Mouse (Mus musculus): Measurements from ENCODE around the gene Ddx23. TPM values are rescaled to one million over a fixed set of nuclear protein-coding genes. Genes with fewer than 3 reads are reported as not detected.

Ddx23 gene
- 100 to 1,000 TPM in 1 of 2 experiments, 10 to 100 TPM in 1; 97.7 to 139 TPM for total RNA-seq (2023)

DNA sequence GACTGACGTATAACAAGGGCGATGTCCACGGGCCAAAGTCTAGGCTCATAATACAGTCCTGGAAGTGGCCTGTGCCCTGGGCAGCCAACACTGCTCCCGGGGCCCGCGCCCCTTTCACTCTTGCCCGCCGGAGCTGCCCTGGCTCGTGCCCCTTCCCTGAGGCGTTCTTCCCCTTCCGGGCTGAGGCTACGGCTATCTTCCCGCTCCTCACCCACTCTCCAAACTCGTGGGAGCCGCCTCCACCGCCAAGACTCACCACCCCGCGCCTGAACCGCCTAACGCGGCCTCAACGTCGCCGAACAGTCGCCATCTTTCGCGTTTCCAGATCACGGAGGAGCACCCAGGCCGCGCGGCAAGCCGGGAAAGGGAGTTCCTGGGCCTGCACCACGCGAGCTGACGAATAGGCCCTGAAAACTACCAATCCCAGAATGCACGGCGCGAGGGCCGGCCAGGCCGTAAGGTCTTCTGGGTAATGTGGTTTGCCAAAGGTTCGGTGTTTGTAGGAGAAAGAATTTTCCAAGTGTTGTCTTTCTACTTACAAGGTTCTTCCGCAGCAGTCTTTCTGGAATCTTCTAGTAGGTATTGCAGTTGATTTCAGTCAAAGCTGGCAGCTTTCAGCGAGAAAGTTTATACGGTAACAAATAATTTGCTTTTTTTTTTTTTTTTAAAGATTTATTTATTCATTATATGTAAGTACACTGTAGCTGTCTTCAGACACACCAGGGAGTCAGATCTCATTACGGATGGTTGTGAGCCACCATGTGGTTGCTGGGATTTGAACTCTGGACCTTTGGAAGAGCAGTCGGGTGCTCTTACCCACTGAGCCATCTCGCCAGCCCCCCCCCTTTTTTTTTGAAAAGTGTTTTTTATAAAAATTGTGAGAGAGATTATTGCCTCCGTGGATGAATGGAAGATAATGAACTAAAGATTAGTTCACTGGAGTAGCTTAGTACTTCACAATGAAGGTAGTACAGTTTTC lies at the start of gene Ddx23:
Gene Ddx23 (minus strand): TSS at position 328 of the 979 bp plus-strand sequence.

DNA sequence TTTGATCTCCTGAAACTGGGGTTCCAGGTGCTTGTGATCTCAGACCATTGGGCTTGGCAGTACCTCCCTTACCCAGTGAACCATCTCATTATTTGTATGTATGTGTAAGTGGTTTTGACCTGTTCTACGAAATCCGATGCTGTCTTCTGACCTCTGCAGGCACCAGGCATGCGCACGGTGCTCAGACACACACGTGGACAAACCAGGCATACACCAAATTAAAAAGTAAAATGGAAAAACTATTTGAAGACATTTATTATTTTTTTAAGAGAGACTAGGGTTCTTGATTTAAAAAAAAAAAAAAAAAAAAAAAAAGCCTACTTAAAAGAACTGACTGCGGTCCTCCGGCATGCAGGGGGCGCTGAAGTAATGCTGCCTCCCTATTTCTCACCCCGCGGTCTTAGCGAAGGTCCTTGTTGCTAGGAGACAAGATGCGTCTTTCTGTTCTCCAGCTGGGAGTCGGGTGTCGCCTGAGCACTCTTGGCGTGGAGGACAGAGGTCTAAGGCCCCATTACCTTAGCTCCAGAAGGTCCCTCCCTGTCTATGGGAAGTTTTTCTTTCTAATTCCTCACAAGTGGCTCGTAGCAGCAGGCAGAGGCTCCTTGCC lies 45.2 kb upstream of the Ddx23 start, which contains the start of gene Ccdc65:
Gene Ccdc65 (plus strand): TSS at position 442 of the 607 bp plus-strand sequence.

DNA sequence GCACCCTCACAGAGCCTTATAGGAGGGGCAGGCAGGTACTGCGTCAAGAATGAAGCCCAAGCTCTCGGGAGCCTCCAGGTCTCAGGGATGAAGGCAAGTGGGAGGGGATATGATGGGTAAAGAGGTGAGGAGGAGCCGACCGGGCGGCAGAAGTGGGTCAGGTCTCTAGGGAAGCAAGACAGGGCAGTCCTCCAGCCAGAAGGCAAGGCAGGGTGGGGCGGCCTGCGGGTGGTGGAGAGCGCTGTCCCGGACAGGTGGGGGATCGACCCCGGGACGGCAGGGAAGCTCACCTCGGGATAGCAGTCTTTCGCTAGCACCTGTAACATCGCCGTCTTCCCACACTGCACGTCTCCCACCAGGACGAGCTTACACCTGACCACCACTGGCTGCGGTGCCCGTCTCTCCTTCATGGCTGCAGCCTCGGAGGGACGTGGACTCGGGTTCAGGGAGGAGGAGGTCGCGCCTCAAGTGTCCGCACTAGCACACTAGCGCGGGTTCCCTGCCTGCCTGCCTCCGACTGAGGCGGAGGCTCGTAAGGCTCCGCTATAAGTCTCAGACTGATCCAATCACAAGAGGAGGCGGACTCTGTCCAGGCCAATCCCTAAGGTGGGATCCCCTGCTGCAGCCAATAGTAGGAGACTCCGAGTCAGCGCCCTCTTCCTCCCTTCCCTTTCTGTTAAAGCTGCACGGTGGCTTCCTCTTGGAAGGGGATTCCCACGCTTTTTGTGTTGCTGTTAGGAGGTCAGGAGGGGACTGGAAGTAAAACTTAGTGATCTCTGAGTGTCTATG lies 14.4 kb upstream of the Ddx23 start, which contains the start of gene Rnd1:
Gene Rnd1 (minus strand): TSS at position 522 of the 789 bp plus-strand sequence.

DNA sequence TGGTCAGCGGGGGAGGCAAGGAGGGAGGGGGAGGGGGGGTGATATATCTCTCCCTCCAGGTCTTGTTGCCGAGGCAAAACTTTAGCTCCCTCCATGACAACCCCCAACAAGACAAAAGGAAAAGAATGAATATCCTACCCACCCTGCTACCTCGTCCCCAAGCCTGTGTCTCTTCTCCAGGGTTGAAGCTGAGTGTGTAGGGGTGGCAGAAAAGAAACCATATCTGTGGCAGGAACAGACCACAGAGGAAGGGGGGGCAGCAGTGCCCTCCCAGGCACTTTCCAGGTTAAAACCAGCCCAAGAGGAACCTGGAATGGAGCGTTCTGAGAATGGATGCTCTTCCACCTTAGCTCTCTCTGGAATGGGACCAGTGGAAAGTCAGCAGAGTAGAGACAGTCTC lies 32.2 kb downstream of the Ddx23 start, which contains the start of gene Cacnb3:
Gene Cacnb3 (plus strand): TSS at position 301 of the 400 bp plus-strand sequence.

DNA sequence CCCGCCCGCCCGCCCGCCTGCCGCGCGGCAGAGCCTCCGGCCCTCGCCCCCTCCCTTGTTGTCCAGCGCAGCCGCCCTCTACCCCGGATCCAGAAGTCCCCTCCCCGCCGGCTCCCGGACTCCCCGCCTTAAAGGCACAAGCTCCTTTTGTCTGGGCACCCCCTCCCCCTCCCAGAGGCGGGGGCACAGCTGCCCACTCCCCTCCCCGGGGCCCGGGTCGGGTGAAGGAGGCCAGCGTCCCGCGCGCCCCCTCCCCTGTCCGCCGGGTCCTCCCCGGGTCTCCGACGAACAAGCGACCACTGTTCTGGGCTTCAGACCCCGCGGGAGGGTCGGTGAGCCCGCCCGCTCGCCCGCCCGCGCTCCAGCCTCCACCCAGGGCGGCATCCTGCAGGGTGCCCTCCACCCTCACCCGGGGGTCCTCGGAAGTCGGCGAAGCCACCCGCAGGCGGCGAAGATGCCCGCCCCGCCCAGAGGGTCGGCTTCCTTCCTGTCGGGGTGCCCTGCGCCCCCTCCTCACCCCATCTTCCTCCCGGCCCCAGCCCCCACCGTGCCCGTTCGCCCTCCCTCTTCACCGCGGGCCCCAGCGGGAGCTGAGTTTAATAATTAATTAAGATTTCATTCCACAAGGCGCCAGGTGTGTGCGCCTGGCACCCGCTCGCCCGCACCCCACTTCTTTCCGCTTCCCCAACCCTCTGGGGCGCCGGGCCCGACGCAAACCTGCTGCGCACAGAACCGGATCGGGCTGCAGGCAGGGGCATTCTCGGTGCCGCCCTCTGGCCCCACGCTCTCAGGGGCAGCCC lies 53.2 kb downstream of the Ddx23 start, which contains the start of gene Adcy6:
Gene Adcy6 (minus strand): TSS at position 746 of the 800 bp plus-strand sequence.

Other genes starting within 250 kb of the Ddx23 start
- gene Olfr282, start 231.7 kb downstream of the Ddx23 start, total RNA-seq (2023): not detected
- gene Olfr281, start 210.3 kb downstream of the Ddx23 start, total RNA-seq (2023): not detected
- gene OR5BS1P, start 193.0 kb downstream of the Ddx23 start, total RNA-seq (2023): not detected
- under 1 TPM in 1 of 2 experiments, not detected in 1; 0.73 TPM for gene Lalba, start 180.2 kb downstream of the Ddx23 start, total RNA-seq (2023)
- not detected for gene Olfr279, start 170.5 kb downstream of the Ddx23 start, total RNA-seq (2023)
- 10 to 100 TPM; 45.3 to 45.5 TPM for gene Kansl2, start 128.6 kb downstream of the Ddx23 start, total RNA-seq (2023)
- gene Ccnt1, start 92.0 kb downstream of the Ddx23 start, total RNA-seq (2023): 10 to 100 TPM; 81.2 to 85.4 TPM
- gene 4930415O20Rik, start 91.9 kb downstream of the Ddx23 start, total RNA-seq (2023): not detected
- 1 to 10 TPM; 3.5 to 4.2 TPM for gene Adcy6, start 52.8 kb downstream of the Ddx23 start, total RNA-seq (2023)
- gene Cacnb3, start 32.1 kb downstream of the Ddx23 start, total RNA-seq (2023): 1 to 10 TPM; 4.1 to 4.7 TPM
- 1 to 10 TPM; 3.8 to 5.4 TPM for gene Rnd1, start 14.6 kb upstream of the Ddx23 start, total RNA-seq (2023)
- not detected for gene Ccdc65, start 45.3 kb upstream of the Ddx23 start, total RNA-seq (2023)
- 1 to 10 TPM in 1 of 2 experiments, under 1 TPM in 1; 0.94 to 1.3 TPM for gene Fkbp11, start 65.3 kb upstream of the Ddx23 start, total RNA-seq (2023)
- 10 to 100 TPM; 85.4 to 92.2 TPM for gene Arf3, start 100.3 kb upstream of the Ddx23 start, total RNA-seq (2023)
- not detected for gene Wnt10b, start 115.3 kb upstream of the Ddx23 start, total RNA-seq (2023)
- gene Wnt1, start 127.0 kb upstream of the Ddx23 start, total RNA-seq (2023): not detected
- gene Ddn, start 146.6 kb upstream of the Ddx23 start, total RNA-seq (2023): not detected
- 10 to 100 TPM; 54.0 to 54.3 TPM for gene Prkag1, start 168.6 kb upstream of the Ddx23 start, total RNA-seq (2023)
- gene Kmt2d, start 208.3 kb upstream of the Ddx23 start, total RNA-seq (2023): 100 to 1,000 TPM; 118 to 120 TPM
- 10 to 100 TPM in 1 of 2 experiments, 1 to 10 TPM in 1; 4.6 to 10.5 TPM for gene Rhebl1, start 231.6 kb upstream of the Ddx23 start, total RNA-seq (2023)
- not detected for gene Dhh, start 235.6 kb upstream of the Ddx23 start, total RNA-seq (2023)